Mouse (Mus musculus): ENCODE measurements around the gene Kcnq5. TPM values are rescaled to one million over a fixed set of nuclear protein-coding genes. Genes with fewer than 3 reads are reported as not detected.
"Not testable (repeated sequence)": the region's sequence is repeated elsewhere in the genome, so short reads cannot be mapped to it uniquely, and the experiment has no call there.

Gene Kcnq5
- total RNA-seq, 2 experiments from 2014 or later: 3.6 to 5.1 TPM

GRCm38 (mm10) chr1:21411331-21412196 is 550.2 kb downstream of the Kcnq5 start:
- intact Hi-C loops (cut with DNase I; ENCODE audit: low total_unique reads): loop anchor here (5.0 kb wide), 2 partner anchors 551 to 856 kb away; partner anchors contain the start of gene Kcnq5
- DNase-seq: peak; percentile 32

- DNase-seq: no peak
- intact Hi-C loops (cut with DNase I; ENCODE audit: low total_unique reads): no loop called here
These were observed 554.5 kb downstream of the Kcnq5 start for GRCm38 (mm10) chr1:21407266-21407665.

- intact Hi-C loops (cut with DNase I; ENCODE audit: low total_unique reads): no loop called here
- DNase-seq: no peak
These were observed 558.9 kb downstream of the Kcnq5 start for GRCm38 (mm10) chr1:21402804-21403203.

DNA sequence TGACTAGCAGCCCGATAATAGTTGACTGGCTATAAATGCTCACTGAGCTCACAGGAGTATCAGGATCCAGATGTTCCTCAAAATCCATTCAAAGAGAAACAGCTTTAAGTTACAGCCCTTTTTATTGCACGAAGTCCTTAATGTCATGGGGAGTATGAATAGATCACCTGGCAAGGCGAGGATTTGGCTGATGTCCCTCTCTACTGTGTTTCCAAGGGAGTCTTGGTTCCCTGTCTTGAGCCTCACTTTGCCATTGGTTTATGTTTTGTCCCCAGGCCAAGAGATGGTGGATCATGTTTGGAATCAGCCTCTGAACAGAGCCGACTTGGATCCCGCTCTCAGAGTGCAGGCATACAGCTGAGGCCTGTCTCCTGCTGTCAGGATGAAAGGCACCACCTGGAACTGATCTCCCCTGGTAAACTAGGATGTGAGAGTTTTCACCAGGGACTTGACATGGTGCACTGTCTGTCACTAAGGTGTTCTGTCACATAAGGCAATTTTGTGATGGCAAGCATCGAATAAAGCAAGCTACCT is 570.5 kb downstream of the Kcnq5 start:
- no peak for DNase-seq

DNA sequence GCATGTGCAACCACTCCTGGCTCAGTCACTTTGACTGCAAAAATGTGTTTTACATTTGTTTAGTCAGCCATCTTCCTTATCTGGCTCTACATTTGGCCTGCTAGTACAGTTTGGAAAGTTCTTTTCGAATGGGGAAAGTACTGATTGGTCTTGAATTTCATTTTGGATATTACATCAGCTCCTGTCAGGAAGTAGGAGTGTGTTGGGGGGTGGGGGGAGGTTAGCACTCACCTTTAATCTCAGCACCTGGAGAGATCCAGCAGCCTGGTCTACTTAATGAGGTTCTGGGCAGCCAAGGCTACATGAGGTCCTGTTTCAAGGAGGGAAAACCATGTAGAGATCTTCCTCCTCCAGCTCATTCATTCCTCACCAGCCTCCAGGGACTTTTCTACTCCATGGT is 578.5 kb downstream of the Kcnq5 start, which contains the start of gene Khdc1b:
Gene Khdc1b (plus strand): TSS at position 301 of the 400 bp plus-strand sequence.
- no peak for DNase-seq
- intact Hi-C loops (cut with DNase I; ENCODE audit: low total_unique reads): no loop called here

More for the DNA sequence above, 570.5 kb downstream of the Kcnq5 start:
- intact Hi-C loops (cut with DNase I; ENCODE audit: low total_unique reads): no loop called here

DNA sequence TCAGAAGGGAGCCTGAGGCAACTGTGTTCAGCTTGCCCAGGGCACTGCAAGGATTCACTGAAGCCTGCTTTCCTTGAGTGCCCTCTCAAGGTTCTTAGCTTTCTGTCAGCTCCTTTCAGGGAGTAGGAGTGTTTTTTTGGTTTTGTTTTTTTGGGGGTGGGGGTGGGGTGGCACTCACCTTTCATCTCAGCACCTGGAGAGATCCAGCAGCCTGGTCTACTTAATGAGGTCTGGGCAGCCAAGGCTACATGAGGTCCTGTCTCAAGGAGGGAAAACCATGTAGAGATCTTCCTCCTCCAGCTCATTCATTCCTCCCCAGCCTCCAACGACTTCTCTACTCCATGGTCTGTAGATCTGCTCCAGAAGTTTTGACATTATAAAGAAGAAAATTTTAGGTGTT is 593.7 kb downstream of the Kcnq5 start, which contains the start of gene Khdc1c:
Gene Khdc1c (plus strand): TSS at position 301 of the 400 bp plus-strand sequence.
- intact Hi-C loops (cut with DNase I; ENCODE audit: low total_unique reads); DNase-seq: not testable (repeated sequence)

GRCm38 (mm10) chr1:21349341-21349740 is 612.4 kb downstream of the Kcnq5 start, which contains the start of gene Khdc1a:
Khdc1a (plus strand) TSS chr1:21349641.
- intact Hi-C loops (cut with DNase I; ENCODE audit: low total_unique reads): loop anchor here (10.0 kb wide), 1 partner anchor 135 kb away; the partner anchor contains the start of gene Tmem14a
- no peak for DNase-seq
